2 mouse cellular contexts compared by ENCODE assay signal in genomic region chr17:35243086-35243485, GRCm38 (mm10).
TF ChIP-seq lines count a peak whose summit lies in the region.

No protein-coding gene starts in this region.

TF ChIP-seq in C2C12, 6 proteins besides CTCF, POLR2A, EP300 and RAD21:
- TF ChIP-seq MYOG (IDR thresholded peaks at IDR 0.05; ENCODE audit: control insufficient read depth, extremely low read depth, insufficient read length) (no peak), FOSL1 (IDR thresholded peaks at IDR 0.05; ENCODE audit: insufficient read depth, low read length, poor library complexity, severe bottlenecking) (no peak), MAX (IDR thresholded peaks at IDR 0.05) (no peak), CEBPB (IDR thresholded peaks at IDR 0.05; ENCODE audit: low read depth) (no peak), MYOD1 (IDR thresholded peaks at IDR 0.05; ENCODE audit: control insufficient read depth, insufficient read length, low read depth) (no peak), USF1 (IDR thresholded peaks at IDR 0.05; ENCODE audit: low read depth) (no peak)
TF ChIP-seq in C2C12: peak in this region for 0.

TF ChIP-seq in ES-E14, 5 proteins besides CTCF, POLR2A, EP300 and RAD21:
- no peak for TF ChIP-seq ZNF384 (IDR thresholded peaks at IDR 0.05; ENCODE audit: low read depth, low read length)
- no peak for TF ChIP-seq CHD2 (IDR thresholded peaks at IDR 0.05; ENCODE audit: low read depth, low read length)
- TF ChIP-seq HCFC1 (IDR thresholded peaks at IDR 0.05; ENCODE audit: borderline replicate concordance, insufficient read depth, low read length) = no peak
- no peak for TF ChIP-seq MAFK (IDR thresholded peaks at IDR 0.05; ENCODE audit: insufficient read depth, low read depth, low read length)
- no peak for TF ChIP-seq ZC3H11A (IDR thresholded peaks at IDR 0.05; ENCODE audit: borderline replicate concordance, low read depth, low read length)
TF ChIP-seq in ES-E14: peak in this region for 0.
